Mouse (Mus musculus) hindbrain, embryonic 10.5 days (tissue): ENCODE results near the gene Hoxd8. TPM values are rescaled to one million over a fixed set of nuclear protein-coding genes. Genes with fewer than 3 reads are reported as not detected.

Source experiments
- DNase-seq: peaks from one replicate; pipeline ENCODE4 v3.0.0-alpha.2; 2017; ENCODE audit warnings: low spot score
- H3K27ac ChIP-seq: fragments of 300-500 bp; sonication (generic); 2 replicates; pipeline ENCODE4 v1.5.1; 2016; ENCODE audit warnings: mild to moderate bottlenecking, moderate library complexity
- H3K27me3 ChIP-seq: fragments of 300-500 bp; sonication (generic); 2 replicates; pipeline ENCODE4 v1.6.1; 2016; ENCODE audit warnings: mild to moderate bottlenecking; ENCODE audit not compliant: poor library complexity, insufficient read depth, severe bottlenecking
- H3K36me3 ChIP-seq: fragments of 300-500 bp; sonication (generic); 2 replicates; pipeline ENCODE4 v1.6.1; 2016; ENCODE audit warnings: mild to moderate bottlenecking, moderate library complexity
- H3K4me1 ChIP-seq: fragments of 300-500 bp; sonication (generic); replicated peaks from 2 replicates; pipeline ENCODE4 v1.6.1; 2016; ENCODE audit warnings: mild to moderate bottlenecking
- H3K4me3 ChIP-seq: fragments of 300-500 bp; sonication (generic); 2 replicates; pipeline ENCODE4 v1.5.1; 2016; ENCODE audit warnings: mild to moderate bottlenecking, moderate library complexity
- H3K9me3 ChIP-seq: fragments of 300-500 bp; sonication (generic); 2 replicates; pipeline ENCODE4 v1.6.1; 2016; ENCODE audit warnings: mild to moderate bottlenecking, moderate library complexity
- WGBS: fragments of 180-500 bp; shearing (Covaris S2); methylation state at CpG from one replicate; pipeline ENCODE4 v1.1.7; 2016; 5-methylcytosine and 5-hydroxymethylcytosine counted together
- polyA plus RNA-seq: library from polyadenylated mRNA; unstranded; fragments of >200 nt; fragmentation: Nextera tagmentation; extraction: Ambion mirVana; gene quantifications from 2 replicates; pipeline ENCODE4 v1.2.1, GENCODE M21; 2016

Gene Hoxd8
- polyA plus RNA-seq, 1 experiment from 2014 or later = not detected

DNA sequence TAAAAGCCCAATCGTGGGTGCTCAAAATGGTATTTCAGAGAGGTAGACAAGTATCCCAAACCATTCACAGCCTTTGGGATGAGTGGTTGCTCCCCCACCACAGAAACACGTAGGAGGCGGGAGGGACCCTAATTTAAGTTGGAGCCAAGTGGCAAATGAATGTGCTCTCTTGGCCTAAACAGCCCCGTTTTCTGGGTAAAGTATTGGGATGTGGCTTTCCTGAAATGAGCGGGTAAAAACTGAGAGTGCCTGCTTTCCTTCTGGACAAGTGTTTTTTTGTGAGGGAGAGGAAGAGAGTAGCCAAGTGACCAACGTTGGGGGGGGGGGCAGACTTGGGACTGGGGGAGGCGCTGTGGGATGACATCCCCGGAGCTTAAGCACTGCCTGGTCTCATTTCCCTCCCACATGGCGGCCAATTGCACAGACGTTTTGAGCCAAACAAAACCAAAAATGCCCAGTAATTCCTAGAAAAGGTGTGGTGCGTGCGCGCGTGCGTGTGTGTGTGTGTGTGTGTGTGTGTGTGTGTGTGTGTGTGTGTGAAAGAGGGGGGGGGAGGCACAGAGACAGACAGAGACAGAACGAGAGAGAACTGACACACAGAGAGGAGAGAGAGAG lies 6.6 kb downstream of the Hoxd8 start:
- Histone ChIP-seq H3K9me3 (no peaks in the 10 kb centered on the region), H3K27me3 (peaks cover 100% of the 10 kb centered on the region), H3K27ac (no peak overlapping the region), H3K4me3 (no peak overlapping the region), H3K36me3 (no peaks in the 10 kb centered on the region), H3K4me1 (peaks cover 8% of the 10 kb centered on the region)
- DNase-seq = peak; percentile 38
- WGBS = 1% methylated on average over 16 of the region's 16 CpGs

DNA sequence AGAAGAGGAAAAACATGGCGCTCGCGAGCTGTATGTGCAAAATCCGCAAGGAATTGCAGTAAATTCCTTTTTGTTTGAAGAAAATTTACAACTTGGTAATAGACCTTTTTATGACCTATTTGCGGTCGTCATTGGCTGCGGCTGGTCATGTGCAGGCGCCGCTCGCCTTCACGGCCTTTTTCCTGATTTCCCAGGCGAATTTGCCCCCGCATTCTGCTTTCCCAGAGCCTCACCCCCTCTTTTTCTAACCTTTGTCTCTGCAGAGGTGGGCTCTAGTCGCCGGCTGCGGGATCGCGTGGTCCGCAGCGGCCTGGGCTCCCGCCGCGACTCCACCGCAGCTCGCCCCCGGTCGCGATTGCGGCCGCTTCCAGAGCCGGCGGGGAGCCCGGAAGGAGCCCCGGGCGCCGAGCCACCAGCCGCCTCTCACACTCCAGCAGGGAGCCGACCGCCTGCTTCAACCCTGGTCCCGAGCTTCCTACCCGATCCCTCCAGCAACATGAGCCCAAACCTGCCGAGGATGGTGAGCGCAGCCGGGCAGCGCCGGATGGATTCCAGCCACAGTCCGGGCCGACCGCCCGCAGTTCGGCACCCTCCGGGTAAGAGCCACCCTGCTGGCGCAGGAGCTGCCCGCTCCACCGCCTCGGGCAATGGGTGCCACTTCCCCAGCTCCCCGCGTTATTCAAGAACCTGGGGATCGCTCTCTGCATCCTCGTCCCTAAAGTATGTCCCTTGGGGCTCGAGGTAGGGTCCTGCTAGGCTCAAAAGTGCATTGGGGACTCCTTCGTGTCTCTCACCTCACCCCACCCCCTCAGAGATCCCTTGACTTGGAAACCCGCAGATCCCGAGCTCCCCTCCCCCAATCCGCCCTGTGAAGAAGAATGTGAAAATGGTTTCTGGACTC lies 7.6 kb downstream of the Hoxd8 start, which contains the start of the genes Hoxd3 and Hoxd4:
Gene Hoxd3 (plus strand): TSS at position 207 of the 901 bp plus-strand sequence.
Gene Hoxd4 (plus strand): TSS at position 209 of the 901 bp plus-strand sequence.
- WGBS = under 1% methylated on average over 65 of the region's 65 CpGs
- H3K9me3 ChIP-seq = no peaks in the 10 kb centered on the region
- peaks cover 8% of the 10 kb centered on the region for H3K4me1 ChIP-seq
- no peaks in the 10 kb centered on the region for H3K36me3 ChIP-seq
- DNase-seq = peak; percentile 58
- no peak within 1 kb of the TSS for H3K27ac ChIP-seq
- H3K27me3 ChIP-seq = peaks cover 100% of the 10 kb centered on the region
- peak within 1 kb of the TSS; percentile 35 for H3K4me3 ChIP-seq

DNA sequence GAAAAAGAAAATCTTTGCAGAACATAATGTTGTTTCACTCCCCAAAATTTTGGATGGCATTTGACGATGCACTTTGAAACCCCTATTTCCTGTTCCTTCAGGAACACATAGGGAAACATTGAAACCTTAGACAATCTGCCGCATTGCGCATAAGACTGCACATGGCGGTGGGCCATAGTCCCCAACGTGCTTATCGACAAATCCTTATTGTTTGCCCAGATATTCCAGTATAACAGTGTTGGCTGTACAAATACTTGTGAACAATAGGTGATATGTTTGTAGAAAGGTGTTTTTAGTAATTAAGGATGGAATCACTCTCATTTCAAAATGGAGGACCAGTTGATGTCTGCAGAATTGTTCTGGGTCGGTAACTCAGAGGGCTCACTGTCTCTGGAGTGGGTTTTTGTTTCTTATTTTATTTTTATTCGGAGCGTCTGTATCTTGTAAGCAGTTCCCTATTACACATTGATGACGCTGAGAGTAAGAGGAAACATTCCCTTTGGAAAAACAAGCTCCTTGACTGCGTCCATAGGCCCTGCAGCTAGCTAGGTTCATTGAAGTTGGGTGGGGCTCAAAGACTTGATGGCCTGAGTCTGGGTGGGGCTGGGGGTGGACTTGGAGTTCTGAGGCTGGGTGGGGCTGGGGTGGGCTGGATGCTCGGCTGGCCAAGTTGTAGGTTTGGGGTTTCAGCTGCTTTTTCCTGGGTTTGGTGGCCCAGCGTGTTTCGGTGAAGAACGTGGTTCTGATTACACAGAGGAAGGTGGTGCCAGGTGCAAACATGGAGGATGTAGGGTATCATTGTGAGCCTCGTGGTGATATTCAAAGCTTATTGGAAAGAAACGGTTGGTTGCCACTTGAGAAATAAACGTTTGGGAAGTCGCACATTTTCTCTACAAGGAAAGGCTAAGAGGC lies 9.1 kb downstream of the Hoxd8 start:
- Histone ChIP-seq H3K4me3 (no peak overlapping the region), H3K27me3 (peaks cover 100% of the 10 kb centered on the region)
- 4% methylated on average over 19 of the region's 19 CpGs for WGBS

DNA sequence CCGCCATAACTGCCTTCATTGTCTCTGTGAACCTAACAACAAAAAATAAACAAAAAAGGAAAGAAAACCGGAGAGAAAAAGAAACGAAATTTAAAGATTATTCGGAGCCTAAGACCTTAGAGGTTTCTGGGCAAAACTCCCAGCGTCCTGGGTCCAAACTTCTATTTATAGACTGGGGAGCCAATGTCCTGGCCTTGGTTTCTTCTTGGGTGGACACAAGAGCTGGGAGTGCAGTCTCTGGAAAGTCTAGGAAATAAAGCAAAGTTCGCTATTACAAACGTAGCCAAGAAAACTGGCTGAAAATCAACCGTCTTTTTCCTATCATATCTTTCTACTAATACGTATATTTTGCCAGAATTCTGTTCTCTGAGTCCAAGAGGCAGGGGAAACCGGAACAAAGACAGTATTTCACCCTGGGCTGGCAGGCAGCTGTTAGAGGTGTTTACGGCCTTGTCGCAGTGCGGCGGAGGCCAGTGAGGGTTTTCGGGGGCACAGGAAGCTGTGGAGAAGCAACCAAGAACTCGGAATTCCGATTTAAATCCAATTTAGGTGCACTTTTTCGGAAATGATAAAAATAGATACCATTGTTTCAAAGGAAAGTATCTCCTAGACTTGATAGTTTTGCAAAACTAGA lies 9.9 kb downstream of the Hoxd8 start:
- Histone ChIP-seq H3K9me3 (no peaks in the 10 kb centered on the region), H3K4me3 (no peak overlapping the region), H3K27ac (no peak overlapping the region), H3K4me1 (peaks cover 8% of the 10 kb centered on the region), H3K36me3 (no peaks in the 10 kb centered on the region), H3K27me3 (peaks cover 100% of the 10 kb centered on the region)
- WGBS = 2% methylated on average over 18 of the region's 18 CpGs
- peak; percentile 31 for DNase-seq

More for the DNA sequence above, 9.1 kb downstream of the Hoxd8 start:
- Histone ChIP-seq H3K9me3 (no peaks in the 10 kb centered on the region), H3K27ac (no peak overlapping the region), H3K36me3 (no peaks in the 10 kb centered on the region), H3K4me1 (peaks cover 8% of the 10 kb centered on the region)
- peak; percentile 17 for DNase-seq

DNA sequence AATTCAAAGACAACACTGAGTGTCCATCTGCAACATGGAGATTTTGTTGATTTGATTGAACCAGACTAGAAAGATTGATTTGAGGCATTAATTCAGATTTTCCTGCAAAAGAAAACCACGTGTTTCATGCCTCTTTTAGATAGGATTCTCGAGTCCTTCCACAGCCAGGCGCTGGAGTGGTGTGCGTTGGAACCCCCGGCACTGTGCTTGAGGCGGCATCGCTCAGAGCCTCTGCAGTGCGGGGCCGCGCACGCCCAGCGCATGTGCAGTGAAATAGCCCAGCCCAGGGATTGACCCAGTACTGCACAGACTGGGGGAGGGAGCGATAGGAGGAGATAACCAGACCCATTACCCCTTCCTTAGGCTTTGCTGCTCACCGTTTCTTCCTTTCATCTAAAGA lies 10.5 kb downstream of the Hoxd8 start:
- Histone ChIP-seq H3K9me3 (no peaks in the 10 kb centered on the region), H3K27me3 (peaks cover 100% of the 10 kb centered on the region), H3K36me3 (no peaks in the 10 kb centered on the region), H3K27ac (no peak overlapping the region), H3K4me3 (no peak overlapping the region), H3K4me1 (peaks cover 8% of the 10 kb centered on the region)
- peak; percentile 44 for DNase-seq
- WGBS = under 1% methylated on average over 14 of the region's 14 CpGs

- no peaks in the 10 kb centered on the region for H3K36me3 ChIP-seq
- H3K9me3 ChIP-seq = no peaks in the 10 kb centered on the region
- no peak overlapping the region for H3K27ac ChIP-seq
- peak overlapping the region; percentile 39 for H3K4me3 ChIP-seq
- H3K27me3 ChIP-seq = peaks cover 100% of the 10 kb centered on the region
- peak; percentile 91 for DNase-seq
- H3K4me1 ChIP-seq = peaks cover 8% of the 10 kb centered on the region
- 3% methylated on average over 26 of the region's 26 CpGs for WGBS
Observed at GRCm38 (mm10) chr2:74715504-74716241, 11.3 kb downstream of the Hoxd8 start.

GRCm38 (mm10) chr2:74720384-74720783 lies 16.0 kb downstream of the Hoxd8 start:
- Histone ChIP-seq H3K27ac (no peak overlapping the region), H3K36me3 (no peaks in the 10 kb centered on the region), H3K27me3 (peaks cover 100% of the 10 kb centered on the region), H3K9me3 (no peaks in the 10 kb centered on the region), H3K4me1 (peaks cover 2% of the 10 kb centered on the region; the same call in 1 of the 2 replicates), H3K4me3 (no peak overlapping the region)
- no peak for DNase-seq
- WGBS = 7% methylated on average over 2 of the region's 2 CpGs

- Histone ChIP-seq H3K9me3 (no peaks in the 10 kb centered on the region), H3K36me3 (no peaks in the 10 kb centered on the region), H3K4me3 (no peak overlapping the region), H3K27me3 (peaks cover 100% of the 10 kb centered on the region), H3K27ac (no peak overlapping the region), H3K4me1 (no peaks in the 10 kb centered on the region; the same call in 1 of the 2 replicates)
- DNase-seq = peak; percentile 10
- 2% methylated on average over 5 of the region's 5 CpGs for WGBS
Observed at GRCm38 (mm10) chr2:74720955-74721491, 16.6 kb downstream of the Hoxd8 start.

DNA sequence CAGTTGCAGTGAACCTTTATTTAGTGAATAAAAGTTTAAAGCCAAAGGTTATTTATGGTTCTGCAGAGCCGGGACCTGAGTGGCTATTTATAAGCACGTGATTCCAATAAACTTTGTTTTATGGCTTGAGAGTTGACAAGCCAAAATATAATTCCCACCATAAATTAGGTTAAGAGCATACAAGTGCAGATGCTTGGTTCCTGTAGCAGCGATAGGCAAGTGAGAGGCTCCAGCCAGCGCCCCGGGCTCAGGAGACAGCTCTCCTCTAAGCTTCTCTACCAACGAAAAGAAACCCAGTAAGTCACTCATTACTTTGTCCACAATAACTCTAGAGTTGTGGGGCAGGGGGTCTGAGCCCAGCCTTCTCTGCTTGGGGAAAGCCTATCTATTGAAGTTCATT lies 17.5 kb downstream of the Hoxd8 start:
- WGBS = 9% methylated on average over 6 of the region's 6 CpGs

GRCm38 (mm10) chr2:74722949-74723348 lies 18.5 kb downstream of the Hoxd8 start:
- Histone ChIP-seq H3K27me3 (peaks cover 100% of the 10 kb centered on the region), H3K4me3 (no peak overlapping the region), H3K4me1 (peaks cover 8% of the 10 kb centered on the region), H3K36me3 (no peaks in the 10 kb centered on the region), H3K9me3 (no peaks in the 10 kb centered on the region), H3K27ac (no peak overlapping the region)
- DNase-seq = peak; percentile 39
- 4% methylated on average over 8 of the region's 8 CpGs for WGBS

More for the DNA sequence above, 17.5 kb downstream of the Hoxd8 start:
- Histone ChIP-seq H3K36me3 (no peaks in the 10 kb centered on the region), H3K27me3 (peaks cover 100% of the 10 kb centered on the region), H3K27ac (no peak overlapping the region), H3K4me1 (no peaks in the 10 kb centered on the region; the same call in 1 of the 2 replicates), H3K4me3 (no peak overlapping the region), H3K9me3 (no peaks in the 10 kb centered on the region)
- peak; percentile 18 for DNase-seq

DNA sequence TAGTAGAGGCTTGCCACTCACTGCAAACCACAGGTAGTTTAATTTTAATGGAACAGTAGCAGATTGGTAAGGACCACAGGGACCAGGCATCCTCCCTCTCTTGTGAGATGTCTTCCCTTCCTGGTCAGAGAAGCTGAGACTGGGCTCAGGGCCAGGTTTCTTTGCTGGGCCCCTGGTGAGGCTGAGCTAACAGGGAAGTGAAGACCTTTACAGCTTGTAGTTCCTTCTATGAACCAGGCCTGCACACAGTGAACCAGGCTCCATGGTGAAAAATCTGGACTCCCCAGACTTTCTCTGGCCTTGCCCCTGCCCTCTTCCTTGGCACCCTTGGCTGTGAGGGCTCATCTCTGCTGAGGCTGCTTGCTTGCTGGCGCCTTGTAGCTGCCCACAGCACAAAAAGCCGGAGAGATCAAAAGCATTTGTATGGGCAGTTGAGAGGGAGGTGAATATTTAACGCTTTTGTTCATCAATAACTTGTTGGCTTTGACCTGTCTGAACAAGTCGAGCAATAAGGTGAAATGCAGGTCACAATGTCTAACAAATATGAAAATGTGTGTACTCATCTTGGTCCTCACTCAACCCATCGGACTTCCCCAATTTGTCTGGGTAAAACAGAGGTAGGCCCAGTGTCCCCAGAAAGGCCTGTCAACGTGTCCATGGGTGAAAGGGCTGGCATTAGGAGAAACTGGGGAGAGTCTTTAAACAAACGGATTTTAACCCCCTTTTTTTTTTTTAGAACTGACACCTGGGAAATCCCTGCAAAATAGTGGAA lies 20.0 kb downstream of the Hoxd8 start:
- Histone ChIP-seq H3K36me3 (no peaks in the 10 kb centered on the region), H3K27me3 (peaks cover 100% of the 10 kb centered on the region), H3K27ac (no peak overlapping the region), H3K4me1 (peaks cover 10% of the 10 kb centered on the region), H3K9me3 (no peaks in the 10 kb centered on the region), H3K4me3 (no peak overlapping the region)
- peak; percentile 33 for DNase-seq
- WGBS = 5% methylated on average over 7 of the region's 7 CpGs
